Mouse (Mus musculus): ENCODE results near the gene Tex2. TPM values are rescaled to one million over a fixed set of nuclear protein-coding genes. Genes with fewer than 3 reads are reported as not detected.
"Not testable (repeated sequence)": the region's sequence is repeated elsewhere in the genome, so short reads cannot be mapped to it uniquely, and the experiment has no call there.

The Tex2 gene
- total RNA-seq (2021), result 10 to 100 TPM; 59.2 to 65.5 TPM
- long read RNA-seq, experiment 1, full-length matches to known transcripts, result 28 of 49 reads
- long read RNA-seq, experiment 1, partial matches to known transcripts, result 13 of 49 reads
- long read RNA-seq, experiment 1, other reads (novel, unspliced or antisense), result 8 of 49 reads
- long read RNA-seq, experiment 2, full-length matches to known transcripts, result 29 of 46 reads
- long read RNA-seq, experiment 2, partial matches to known transcripts, result 10 of 46 reads
- long read RNA-seq, experiment 2, other reads (novel, unspliced or antisense), result 7 of 46 reads

- Histone ChIP-seq H3K4me3 (peak within 1 kb of the TSS; percentile 93), H3K27ac (peak within 1 kb of the TSS; percentile 97)
- intact Hi-C loops (cut with DNase I), result loop anchor here (5.0 kb wide), 1 partner anchor 101 kb away; no protein-coding TSS in a partner anchor
- peak; percentile 99 for DNase-seq
- no peak for TF ChIP-seq CTCF (IDR thresholded peaks at IDR 0.05)
Observed at GRCm38 (mm10) chr11:106612961-106613637, at the start of gene Tex2. TSS of gene Tex2 (minus strand) at chr11:106613423.

DNA sequence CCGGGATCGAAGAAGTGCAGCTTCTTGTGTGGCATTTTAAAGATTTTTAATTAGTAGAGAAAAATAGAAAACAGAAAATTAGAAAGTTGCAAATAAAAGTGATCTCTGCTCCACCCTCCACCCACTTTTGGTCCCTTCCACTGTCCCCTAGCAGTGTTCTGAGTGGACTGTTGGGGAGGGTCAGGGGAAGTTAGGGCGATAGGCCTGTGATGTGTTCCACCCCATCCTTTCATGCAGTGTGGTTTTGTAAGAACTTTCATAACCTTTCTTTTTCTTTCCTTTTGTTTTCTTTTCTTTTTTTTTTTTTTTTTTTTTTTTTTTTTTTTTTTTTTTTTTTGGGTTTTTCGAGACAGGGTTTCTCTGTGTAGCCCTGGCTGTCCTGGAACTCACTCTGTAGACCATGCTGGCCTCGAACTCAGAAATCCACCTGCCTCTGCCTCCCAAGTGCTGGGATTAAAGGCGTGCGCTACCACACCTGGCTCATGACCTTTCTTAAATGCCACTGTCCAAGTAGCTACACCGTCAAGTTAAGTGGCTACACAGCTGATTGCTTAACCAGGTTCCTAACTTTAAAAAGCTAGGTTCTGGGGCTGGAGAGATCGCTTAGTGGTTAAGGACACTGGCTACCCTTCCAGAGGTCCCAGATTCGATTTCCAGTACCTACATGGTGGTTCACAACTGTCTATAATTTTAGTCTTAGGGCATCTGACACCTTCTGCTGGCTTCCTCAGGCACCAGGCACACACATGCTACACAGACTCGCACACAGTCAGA, 49.6 kb upstream of the Tex2 start:
- Histone ChIP-seq H3K4me3 (no peak overlapping the region), H3K27ac (peak overlapping the region; percentile 92)
- DNase-seq, result no peak
- intact Hi-C loops (cut with DNase I), result no loop called here
- no peak for TF ChIP-seq CTCF (IDR thresholded peaks at IDR 0.05)

GRCm38 (mm10) chr11:106660453-106661081, 47.3 kb upstream of the Tex2 start:
- DNase-seq, result peak; percentile 27
- intact Hi-C loops (cut with DNase I), result no loop called here
- peak overlapping the region; percentile 17; the same call in 1 of the 2 replicates for H3K4me3 ChIP-seq
- peak overlapping the region; percentile 92 for H3K27ac ChIP-seq
- TF ChIP-seq CTCF (IDR thresholded peaks at IDR 0.05), result no peak

GRCm38 (mm10) chr11:106659598-106660295, 46.5 kb upstream of the Tex2 start:
- intact Hi-C loops (cut with DNase I), result loop anchor here (2.0 kb wide), 1 partner anchor 19 kb away; no protein-coding TSS in a partner anchor
- no peak overlapping the region for H3K4me3 ChIP-seq

GRCm38 (mm10) chr11:106658051-106658880, 45.0 kb upstream of the Tex2 start:
- intact Hi-C loops (cut with DNase I), result loop anchor here (2.0 kb wide), 1 partner anchor 21 kb away; no protein-coding TSS in a partner anchor
- no peak for TF ChIP-seq CTCF (IDR thresholded peaks at IDR 0.05)
- Histone ChIP-seq H3K27ac (peak overlapping the region; percentile 92), H3K4me3 (peak overlapping the region; percentile 40)
- DNase-seq, result peak; percentile 94

More at GRCm38 (mm10) chr11:106659598-106660295, 46.5 kb upstream of the Tex2 start:
- TF ChIP-seq CTCF (IDR thresholded peaks at IDR 0.05), result no peak
- peak overlapping the region; percentile 92 for H3K27ac ChIP-seq
- DNase-seq, result peak; percentile 73

DNA sequence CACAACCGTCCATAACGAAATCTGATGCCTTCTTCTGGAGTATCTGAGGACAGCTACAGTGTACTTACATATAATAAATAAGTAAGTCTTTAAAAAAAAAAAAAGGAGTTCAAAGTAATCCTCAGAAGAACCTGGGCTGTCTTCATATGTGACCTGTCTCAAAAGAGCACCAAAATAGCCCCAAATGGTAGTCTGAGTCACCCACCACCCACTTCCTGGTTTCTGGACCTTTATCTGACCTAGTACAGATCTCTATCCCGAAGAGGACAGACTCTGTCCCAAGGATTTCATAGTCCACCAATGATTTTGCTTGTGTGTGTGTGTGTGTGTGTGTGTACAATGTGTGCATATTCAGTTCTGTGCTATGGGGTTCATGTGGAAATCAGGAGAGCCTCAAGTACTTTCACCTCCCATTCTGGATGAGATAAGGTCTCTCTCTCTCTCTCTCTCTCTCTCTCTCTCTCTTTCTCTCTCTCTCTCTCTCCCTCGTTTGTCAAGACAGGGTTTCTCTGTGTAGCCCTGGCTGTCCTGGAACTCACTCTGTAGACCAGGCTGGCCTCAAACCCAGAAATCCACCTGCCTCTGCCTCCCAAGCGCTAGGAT, 43.8 kb upstream of the Tex2 start:
- DNase-seq; H3K4me3 ChIP-seq; intact Hi-C loops (cut with DNase I): not testable (repeated sequence)
- H3K27ac ChIP-seq, result peak overlapping the region; percentile 92

DNA sequence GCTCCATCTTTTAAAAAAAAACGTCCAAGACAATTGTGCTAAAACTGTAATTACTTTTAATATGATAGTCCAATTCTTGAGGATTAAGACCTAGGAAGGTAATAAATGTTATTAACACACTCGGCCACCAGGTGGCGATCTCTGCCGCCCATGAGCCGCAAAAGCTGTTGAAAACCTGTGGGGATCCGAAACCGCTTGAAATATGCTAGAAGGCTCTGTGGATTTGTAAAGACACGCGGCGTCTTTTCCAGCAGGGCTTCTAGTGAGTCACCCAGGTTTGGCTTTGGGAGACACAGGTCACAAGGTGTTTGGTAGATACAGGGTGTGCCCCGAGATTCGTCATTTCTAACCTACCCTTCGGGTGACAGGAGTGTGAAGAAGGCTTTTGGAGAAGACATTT, 35.1 kb upstream of the Tex2 start:
- intact Hi-C loops (cut with DNase I), result loop anchor here (1.0 to 2.0 kb wide), 2 partner anchors 30 to 94 kb away; no protein-coding TSS in a partner anchor
- Histone ChIP-seq H3K4me3 (peak overlapping the region; percentile 50), H3K27ac (peak overlapping the region; percentile 55)
- DNase-seq, result peak; percentile 77
- peak; percentile 84 for TF ChIP-seq CTCF (IDR thresholded peaks at IDR 0.05)

DNA sequence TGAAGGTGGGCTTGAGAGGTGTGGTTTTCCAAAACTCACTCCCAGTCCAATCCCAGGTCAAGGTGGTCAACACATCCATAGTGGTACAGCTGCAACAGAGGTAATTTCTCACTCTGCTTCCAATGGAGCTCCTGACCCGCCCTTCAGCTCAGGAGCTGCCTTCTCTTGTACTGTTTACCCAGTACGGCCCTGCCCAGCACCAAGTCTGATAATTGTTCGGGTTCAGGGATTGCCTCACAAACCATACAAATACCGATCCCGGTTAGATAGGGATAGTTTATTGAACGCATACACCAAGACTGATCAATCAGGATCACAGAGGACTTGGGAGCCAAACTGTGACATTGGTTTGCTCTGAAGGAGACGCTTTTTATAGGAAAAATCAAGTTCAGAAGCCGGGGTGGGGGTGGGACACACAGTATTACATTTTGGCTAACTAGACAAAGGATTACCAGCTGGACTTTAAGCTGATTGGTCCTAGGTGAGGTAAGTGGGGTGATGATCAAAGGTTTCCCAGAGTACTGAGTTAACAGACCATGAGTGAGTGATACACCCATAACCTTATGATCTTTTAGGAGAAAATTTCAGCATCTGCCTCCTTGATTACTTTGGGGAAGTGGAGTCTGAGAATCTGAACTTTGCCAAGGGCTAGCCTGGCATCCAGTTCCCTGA, 29.9 kb upstream of the Tex2 start:
- no peak overlapping the region for H3K27ac ChIP-seq
- intact Hi-C loops (cut with DNase I), result no loop called here
- DNase-seq, result no peak
- TF ChIP-seq CTCF (IDR thresholded peaks at IDR 0.05), result no peak
- H3K4me3 ChIP-seq, result no peak overlapping the region

GRCm38 (mm10) chr11:106641580-106641979, 28.4 kb upstream of the Tex2 start:
- H3K4me3 ChIP-seq, result no peak overlapping the region
- H3K27ac ChIP-seq, result no peak overlapping the region
- intact Hi-C loops (cut with DNase I), result no loop called here
- no peak for DNase-seq
- TF ChIP-seq CTCF (IDR thresholded peaks at IDR 0.05), result no peak

- Histone ChIP-seq H3K4me3 (no peak overlapping the region), H3K27ac (no peak overlapping the region)
- no peak for DNase-seq
- no peak for TF ChIP-seq CTCF (IDR thresholded peaks at IDR 0.05)
- intact Hi-C loops (cut with DNase I), result no loop called here
Observed at GRCm38 (mm10) chr11:106640059-106640458, 26.8 kb upstream of the Tex2 start.

Measured in gastrocnemius, adult 2 months (tissue).